Comparison of ENCODE assay signal across 8 mouse cellular contexts in the genomic region with DNA sequence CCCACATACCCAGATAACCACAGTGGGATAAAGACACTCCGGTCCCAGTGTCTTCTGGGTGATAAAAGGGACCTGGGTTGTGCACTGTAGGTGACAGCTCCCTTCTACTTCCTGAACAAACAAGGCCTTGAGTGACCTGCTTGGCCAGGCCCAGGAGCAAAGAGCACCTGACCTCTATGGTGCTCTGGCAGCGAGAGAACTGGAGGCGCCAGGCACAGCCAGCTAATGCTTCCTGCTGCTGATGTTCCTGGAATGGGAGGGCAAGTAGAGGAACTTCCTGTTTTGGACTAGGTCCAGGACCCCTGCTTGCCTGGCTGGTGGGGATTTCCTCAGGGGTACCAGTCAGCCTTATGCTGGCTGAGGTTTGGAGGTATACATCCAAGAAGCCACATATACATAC. TPM values are rescaled to one million over a fixed set of nuclear protein-coding genes. Genes with fewer than 3 reads are reported as not detected.
A peak's percentile ranks its signal among the peaks of the same experiment; 100 is the strongest.
DNase-seq lines count a peak whose midpoint lies in the region; ATAC-seq and TF ChIP-seq lines count a peak whose summit lies in the region.

No protein-coding gene starts in this region.

- no peak for TF ChIP-seq CTCF in left cerebral cortex, adult 2 months (IDR thresholded peaks at IDR 0.05)
- TF ChIP-seq CTCF in midbrain, postnatal 0 days (IDR thresholded peaks at IDR 0.05), result no peak

- ATAC-seq in heart, embryonic 15.5 days (replicated peaks; ENCODE audit: insufficient number of reproducible peaks, insufficient read depth, low FRiP score, low read depth), result peak; percentile 19; the same call in 1 of the 2 replicates
- no peak for ATAC-seq in neural tube, embryonic 12.5 days (ENCODE audit: low FRiP score, low read depth)
- ATAC-seq in midbrain, postnatal 0 days (ENCODE audit: low FRiP score), result no peak

- 21% methylated on average over 3 of the region's 3 CpGs for WGBS in heart, embryonic 15.5 days
- 76% methylated on average over 3 of the region's 3 CpGs for WGBS in neural tube, embryonic 12.5 days
- WGBS in midbrain, postnatal 0 days, result 61% methylated on average over 3 of the region's 3 CpGs

- intact Hi-C loops in left cerebral cortex, adult 2 months (cut with DNase I), result no loop called here

- H3K27me3 ChIP-seq in heart, embryonic 15.5 days, result no peaks in the 10 kb centered on the region
- 0 out of 2 replicates have a peak, but pooled peaks cover 6% of the 10 kb centered on the region for H3K27me3 ChIP-seq in neural tube, embryonic 12.5 days (replicated peaks)
- H3K27me3 ChIP-seq in midbrain, postnatal 0 days (ENCODE audit: insufficient read depth, low read length), result no peaks in the 10 kb centered on the region

- H3K4me1 ChIP-seq in heart, embryonic 15.5 days (replicated peaks), result peaks cover 71% of the 10 kb centered on the region
- H3K4me1 ChIP-seq in neural tube, embryonic 12.5 days, result peaks cover 60% of the 10 kb centered on the region
- H3K4me1 ChIP-seq in midbrain, postnatal 0 days (ENCODE audit: insufficient read depth, low read length), result peaks cover 14% of the 10 kb centered on the region

- no peak overlapping the region for H3K4me3 ChIP-seq in left cerebral cortex, adult 2 months
- H3K4me3 ChIP-seq in heart, embryonic 15.5 days, result no peak overlapping the region
- no peak overlapping the region for H3K4me3 ChIP-seq in neural tube, embryonic 12.5 days
- H3K4me3 ChIP-seq in midbrain, postnatal 0 days (ENCODE audit: low read depth, low read length), result no peak overlapping the region

- H3K9ac ChIP-seq in heart, embryonic 15.5 days, result 0 out of 2 replicates have a peak overlapping the region, but pooled peaks have one; percentile 9
- no peak overlapping the region for H3K9ac ChIP-seq in neural tube, embryonic 12.5 days
- H3K9ac ChIP-seq in midbrain, postnatal 0 days (replicated peaks; ENCODE audit: low read length, poor library complexity, severe bottlenecking), result no peak overlapping the region

- no peaks in the 10 kb centered on the region for H3K9me3 ChIP-seq in heart, embryonic 15.5 days (replicated peaks)
- no peaks in the 10 kb centered on the region for H3K9me3 ChIP-seq in neural tube, embryonic 12.5 days
- no peaks in the 10 kb centered on the region for H3K9me3 ChIP-seq in midbrain, postnatal 0 days (ENCODE audit: low read length)

- peak overlapping the region; percentile 54 for H3K4me2 ChIP-seq in heart, embryonic 15.5 days
- peak overlapping the region; percentile 37 for H3K4me2 ChIP-seq in neural tube, embryonic 12.5 days (replicated peaks)
- H3K4me2 ChIP-seq in midbrain, postnatal 0 days (ENCODE audit: low read depth, low read length, poor library complexity, severe bottlenecking), result no peak overlapping the region

- no peak for DNase-seq in left cerebral cortex, adult 2 months (ENCODE audit: extremely low spot score in 1 of 2, low spot score in 2 of 2)
- no peak for DNase-seq in left cerebral cortex, adult 11 months (ENCODE audit: low spot score)
- peak; percentile 73 to 91 for DNase-seq in kidney, postnatal 25 days
- DNase-seq in left cerebral cortex, adult 8-10 months (ENCODE audit: low spot score in 2 of 2), result no peak
- no peak for DNase-seq in midbrain, postnatal 0 days (ENCODE audit: low spot score)
- DNase-seq in spleen, postnatal 4 days (ENCODE audit: low spot score in 2 of 2), result no peak

- peak overlapping the region; percentile 60 for H3K27ac ChIP-seq in left cerebral cortex, adult 2 months
- peak overlapping the region; percentile 94 for H3K27ac ChIP-seq in heart, embryonic 15.5 days
- no peak overlapping the region for H3K27ac ChIP-seq in neural tube, embryonic 12.5 days
- no peak overlapping the region for H3K27ac ChIP-seq in midbrain, postnatal 0 days (ENCODE audit: low read depth, low read length)

- H3K36me3 ChIP-seq in heart, embryonic 15.5 days, result peaks cover 32% of the 10 kb centered on the region
- H3K36me3 ChIP-seq in neural tube, embryonic 12.5 days, result peaks cover 47% of the 10 kb centered on the region
- H3K36me3 ChIP-seq in midbrain, postnatal 0 days (ENCODE audit: insufficient read depth, low read length), result peaks cover 35% of the 10 kb centered on the region

RNA-seq across cellular contexts. Expression of gene Plxnb2, which starts 10.5 kb away (rescaled TPM):
- 10 to 100 TPM; 49.4 to 53.3 TPM for total RNA-seq in left cerebral cortex, adult 2 months (2021)
- polyA plus RNA-seq in heart, embryonic 15.5 days (2015; fragmentation: Nextera tagmentation; extraction: Ambion mirVana), result 76.5 and 109 TPM in 2 replicates
- polyA plus RNA-seq in neural tube, embryonic 12.5 days (2016; fragmentation: Nextera tagmentation; extraction: Ambion mirVana), result 123 and 126 TPM in 2 replicates
- total RNA-seq in left cerebral cortex, adult 8-10 months (2022), result 10 to 100 TPM; 42.6 to 60.9 (median 54.8) TPM
- 153 and 199 TPM in 2 replicates for total RNA-seq in midbrain, postnatal 0 days (2014; rRNA removed)
- polyA plus RNA-seq in midbrain, postnatal 0 days (2015; fragmentation: Nextera tagmentation; extraction: Ambion mirVana), result 46.8 and 50.4 TPM in 2 replicates

RNA-seq across cellular contexts. Expression of gene Mapk11, which starts 20.7 kb away (rescaled TPM):
- total RNA-seq in left cerebral cortex, adult 2 months (2021), result 10 to 100 TPM; 61.8 to 63.5 TPM
- polyA plus RNA-seq in heart, embryonic 15.5 days (2015; fragmentation: Nextera tagmentation; extraction: Ambion mirVana), result 3.1 and 4.1 TPM in 2 replicates
- polyA plus RNA-seq in neural tube, embryonic 12.5 days (2016; fragmentation: Nextera tagmentation; extraction: Ambion mirVana), result 45.7 and 46.6 TPM in 2 replicates
- total RNA-seq in left cerebral cortex, adult 8-10 months (2022), result 10 to 100 TPM; 35.8 to 40.9 (median 39.4) TPM
- 26.9 and 34.8 TPM in 2 replicates for total RNA-seq in midbrain, postnatal 0 days (2014; rRNA removed)
- polyA plus RNA-seq in midbrain, postnatal 0 days (2015; fragmentation: Nextera tagmentation; extraction: Ambion mirVana), result 18.9 and 19.3 TPM in 2 replicates

RNA-seq across cellular contexts. Expression of gene Dennd6b, which starts 26.2 kb away (rescaled TPM):
- 10 to 100 TPM; 52.2 to 53.9 TPM for total RNA-seq in left cerebral cortex, adult 2 months (2021)
- polyA plus RNA-seq in heart, embryonic 15.5 days (2015; fragmentation: Nextera tagmentation; extraction: Ambion mirVana), result 15.3 and 18.2 TPM in 2 replicates
- 55.5 and 62.6 TPM in 2 replicates for polyA plus RNA-seq in neural tube, embryonic 12.5 days (2016; fragmentation: Nextera tagmentation; extraction: Ambion mirVana)
- 10 to 100 TPM; 46.2 to 59.3 (median 50.7) TPM for total RNA-seq in left cerebral cortex, adult 8-10 months (2022)
- 98.8 and 115 TPM in 2 replicates for total RNA-seq in midbrain, postnatal 0 days (2014; rRNA removed)
- polyA plus RNA-seq in midbrain, postnatal 0 days (2015; fragmentation: Nextera tagmentation; extraction: Ambion mirVana), result 88.2 and 88.3 TPM in 2 replicates

RNA-seq across cellular contexts. Expression of gene Mapk12, which starts 29.6 kb away (rescaled TPM):
- 1 to 10 TPM; 8.3 to 9.3 TPM for total RNA-seq in left cerebral cortex, adult 2 months (2021)
- 16.0 and 19.1 TPM in 2 replicates for polyA plus RNA-seq in heart, embryonic 15.5 days (2015; fragmentation: Nextera tagmentation; extraction: Ambion mirVana)
- 11.7 and 13.4 TPM in 2 replicates for polyA plus RNA-seq in neural tube, embryonic 12.5 days (2016; fragmentation: Nextera tagmentation; extraction: Ambion mirVana)
- 10 to 100 TPM in 2 of 4 experiments, 1 to 10 TPM in 2; 9.5 to 10.6 (median 10.1) TPM for total RNA-seq in left cerebral cortex, adult 8-10 months (2022)
- total RNA-seq in midbrain, postnatal 0 days (2014; rRNA removed), result 1.5 and 4.7 TPM in 2 replicates
- polyA plus RNA-seq in midbrain, postnatal 0 days (2015; fragmentation: Nextera tagmentation; extraction: Ambion mirVana), result 2.0 and 3.2 TPM in 2 replicates

RNA-seq across cellular contexts. Expression of gene Ppp6r2, which starts 41.3 kb away (rescaled TPM):
- 100 to 1,000 TPM; 161 to 171 TPM for total RNA-seq in left cerebral cortex, adult 2 months (2021)
- polyA plus RNA-seq in heart, embryonic 15.5 days (2015; fragmentation: Nextera tagmentation; extraction: Ambion mirVana), result 18.6 and 22.7 TPM in 2 replicates
- polyA plus RNA-seq in neural tube, embryonic 12.5 days (2016; fragmentation: Nextera tagmentation; extraction: Ambion mirVana), result 56.9 and 69.7 TPM in 2 replicates
- 100 to 1,000 TPM; 150 to 165 (median 161) TPM for total RNA-seq in left cerebral cortex, adult 8-10 months (2022)
- 225 and 315 TPM in 2 replicates for total RNA-seq in midbrain, postnatal 0 days (2014; rRNA removed)
- polyA plus RNA-seq in midbrain, postnatal 0 days (2015; fragmentation: Nextera tagmentation; extraction: Ambion mirVana), result 76.5 and 87.1 TPM in 2 replicates

Comparison
In these comparisons a context has a peak if more than half of its experiments do, and no peak if none do; other contexts are left out.
1. DNase-seq: peak in kidney, postnatal 25 days (2 of 2); none in left cerebral cortex, adult 2 months (0 of 2), left cerebral cortex, adult 11 months (single experiment), left cerebral cortex, adult 8-10 months (0 of 2), midbrain, postnatal 0 days (single experiment) and spleen, postnatal 4 days (0 of 2).
2. H3K27ac ChIP-seq: peak in left cerebral cortex, adult 2 months (single experiment) and heart, embryonic 15.5 days (single experiment); none in neural tube, embryonic 12.5 days (single experiment) and midbrain, postnatal 0 days (single experiment).